Mouse (Mus musculus): ENCODE results near the gene Aebp1. TPM values are rescaled to one million over a fixed set of nuclear protein-coding genes. Genes with fewer than 3 reads are reported as not detected.

The Aebp1 gene
- polyA plus RNA-seq, 1 experiment from 2014 or later = 30.7 TPM

DNA sequence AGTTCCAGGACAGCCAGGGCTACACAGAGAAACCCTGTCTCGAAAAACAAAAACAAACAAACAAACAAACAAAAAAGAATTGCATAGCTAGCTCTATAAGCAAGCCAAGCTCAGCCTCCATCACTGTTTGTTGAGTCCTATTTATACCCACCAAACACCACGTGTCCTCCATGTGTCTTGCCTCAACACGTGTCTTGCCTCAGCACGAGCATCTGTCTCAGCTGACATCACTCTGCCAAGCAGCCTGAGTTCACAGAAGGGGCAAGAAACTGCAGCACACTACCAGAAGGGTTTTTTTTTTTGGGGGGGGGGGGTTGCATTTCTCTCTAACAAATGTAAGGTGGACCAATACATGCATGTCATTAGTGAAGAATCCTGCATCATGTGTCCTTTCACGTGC, 11.3 kb upstream of the Aebp1 start:
- Histone ChIP-seq H3K4me2 (replicated peaks; ENCODE audit: low read depth, low read length) (no peak overlapping the region), H3K36me3 (ENCODE audit: control insufficient read depth, insufficient read depth, low read length) (no peaks in the 10 kb centered on the region), H3K27ac (ENCODE audit: low read depth, low read length) (no peak overlapping the region), H3K9me3 (ENCODE audit: control insufficient read depth, low read length) (no peaks in the 10 kb centered on the region), H3K4me3 (ENCODE audit: low read length) (no peak overlapping the region), H3K9ac (ENCODE audit: low read depth, low read length) (no peak overlapping the region), H3K4me1 (ENCODE audit: control insufficient read depth, insufficient read depth, low read length) (peaks cover 17% of the 10 kb centered on the region), H3K27me3 (ENCODE audit: control insufficient read depth, insufficient read depth, low read length) (no peaks in the 10 kb centered on the region)
- 67% methylated on average over 5 of the region's 5 CpGs for WGBS
- no peak for ATAC-seq (ENCODE audit: low FRiP score, low TSS enrichment)

DNA sequence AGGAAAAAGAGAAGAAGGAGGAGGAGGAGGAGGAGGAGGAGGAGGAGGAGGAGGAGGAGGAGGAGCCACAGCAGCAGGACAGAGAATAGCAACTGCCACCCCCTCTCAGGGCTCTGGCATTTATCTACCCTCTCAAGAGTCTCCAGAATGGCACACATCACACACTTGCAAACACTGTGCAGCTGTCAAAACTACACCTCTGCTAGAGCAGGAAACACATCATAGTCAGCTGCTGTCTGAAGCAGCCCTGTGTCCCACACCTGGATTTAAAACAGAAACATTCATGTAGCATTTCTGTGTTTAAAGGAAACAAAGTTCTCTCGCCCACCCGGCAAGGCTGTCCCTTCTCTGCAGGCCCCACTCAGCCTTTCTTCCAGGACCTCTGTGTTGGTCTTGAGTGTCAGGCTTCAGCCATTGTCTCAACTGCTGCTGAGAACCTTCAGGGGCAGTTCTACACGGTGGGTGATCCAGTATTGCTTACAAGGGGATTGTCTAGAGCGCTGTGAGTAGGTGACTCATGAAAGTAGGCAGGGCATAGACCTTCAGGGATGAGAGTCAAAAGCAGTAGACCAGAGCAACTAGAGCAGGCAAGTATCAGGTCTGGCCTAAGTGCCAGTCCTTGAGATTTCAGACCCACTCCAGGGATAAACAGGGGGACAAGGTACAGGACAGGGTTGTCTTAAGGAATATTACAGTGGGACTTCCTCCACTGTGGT, 10.6 kb upstream of the Aebp1 start:
- Histone ChIP-seq H3K36me3 (ENCODE audit: control insufficient read depth, insufficient read depth, low read length) (no peaks in the 10 kb centered on the region), H3K9me3 (ENCODE audit: control insufficient read depth, low read length) (no peaks in the 10 kb centered on the region), H3K4me2 (replicated peaks; ENCODE audit: low read depth, low read length) (no peak overlapping the region), H3K9ac (ENCODE audit: low read depth, low read length) (no peak overlapping the region), H3K4me3 (ENCODE audit: low read length) (no peak overlapping the region), H3K4me1 (ENCODE audit: control insufficient read depth, insufficient read depth, low read length) (peaks cover 17% of the 10 kb centered on the region), H3K27me3 (ENCODE audit: control insufficient read depth, insufficient read depth, low read length) (no peaks in the 10 kb centered on the region), H3K27ac (ENCODE audit: low read depth, low read length) (no peak overlapping the region; the same call in 1 of the 2 replicates)
- WGBS = 59% methylated on average over 4 of the region's 4 CpGs
- no peak for ATAC-seq (ENCODE audit: low FRiP score, low TSS enrichment)

DNA sequence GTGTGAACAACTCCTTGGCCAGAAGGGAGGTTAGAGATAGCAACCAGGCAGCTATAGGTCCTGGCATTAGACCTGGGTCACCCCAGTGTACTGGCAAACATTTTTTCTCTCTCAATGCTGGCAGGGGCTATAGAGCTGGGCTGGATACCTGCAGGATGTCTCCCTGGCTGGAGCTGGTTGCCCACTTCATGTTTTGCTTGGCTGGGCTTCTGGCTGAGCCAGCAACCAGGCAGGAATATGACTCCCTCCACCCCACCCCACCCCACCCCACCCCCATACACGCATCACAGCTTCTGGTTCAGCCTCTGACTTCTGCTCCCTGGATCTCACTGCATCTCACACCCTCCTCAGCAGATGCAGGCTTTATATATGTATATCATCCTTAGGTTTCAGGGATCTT, 9.4 kb upstream of the Aebp1 start:
- Histone ChIP-seq H3K4me2 (replicated peaks; ENCODE audit: low read depth, low read length) (no peak overlapping the region), H3K9ac (ENCODE audit: low read depth, low read length) (no peak overlapping the region), H3K27me3 (ENCODE audit: control insufficient read depth, insufficient read depth, low read length) (no peaks in the 10 kb centered on the region), H3K36me3 (ENCODE audit: control insufficient read depth, insufficient read depth, low read length) (no peaks in the 10 kb centered on the region), H3K4me3 (ENCODE audit: low read length) (no peak overlapping the region), H3K27ac (ENCODE audit: low read depth, low read length) (no peak overlapping the region; the same call in 1 of the 2 replicates), H3K9me3 (ENCODE audit: control insufficient read depth, low read length) (no peaks in the 10 kb centered on the region), H3K4me1 (ENCODE audit: control insufficient read depth, insufficient read depth, low read length) (peaks cover 17% of the 10 kb centered on the region)
- 15% methylated on average over 1 of the region's 1 CpGs for WGBS
- ATAC-seq (ENCODE audit: low FRiP score, low TSS enrichment) = peak; percentile 56

DNA sequence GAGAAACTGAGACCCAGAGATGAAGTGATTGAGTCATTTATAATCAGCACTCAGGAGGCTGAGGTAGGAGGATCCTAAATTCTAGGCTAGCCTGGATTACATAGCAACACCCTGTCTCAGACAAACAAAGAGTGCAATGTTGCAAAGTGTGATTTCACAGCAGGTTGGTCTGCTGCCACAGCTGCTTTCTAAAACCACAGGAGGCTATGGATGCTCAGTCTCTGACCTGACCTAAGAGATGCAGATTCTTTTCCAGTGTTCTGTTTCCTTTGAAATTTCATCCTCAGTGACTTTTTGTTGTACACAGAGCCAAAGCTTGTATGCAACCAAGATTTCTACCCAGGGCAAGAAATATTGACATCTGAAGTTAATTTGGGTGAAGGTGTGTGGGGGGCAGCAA, 6.3 kb upstream of the Aebp1 start:
- no peak for ATAC-seq (ENCODE audit: low FRiP score, low TSS enrichment)
- no peaks in the 10 kb centered on the region for H3K36me3 ChIP-seq (ENCODE audit: control insufficient read depth, insufficient read depth, low read length)
- peaks cover 17% of the 10 kb centered on the region for H3K4me1 ChIP-seq (ENCODE audit: control insufficient read depth, insufficient read depth, low read length)
- no peak overlapping the region for H3K27ac ChIP-seq (ENCODE audit: low read depth, low read length)
- no peak overlapping the region for H3K4me3 ChIP-seq (ENCODE audit: low read length)
- H3K9ac ChIP-seq (ENCODE audit: low read depth, low read length) = no peak overlapping the region
- H3K9me3 ChIP-seq (ENCODE audit: control insufficient read depth, low read length) = no peaks in the 10 kb centered on the region
- H3K4me2 ChIP-seq (replicated peaks; ENCODE audit: low read depth, low read length) = no peak overlapping the region
- H3K27me3 ChIP-seq (ENCODE audit: control insufficient read depth, insufficient read depth, low read length) = no peaks in the 10 kb centered on the region

DNA sequence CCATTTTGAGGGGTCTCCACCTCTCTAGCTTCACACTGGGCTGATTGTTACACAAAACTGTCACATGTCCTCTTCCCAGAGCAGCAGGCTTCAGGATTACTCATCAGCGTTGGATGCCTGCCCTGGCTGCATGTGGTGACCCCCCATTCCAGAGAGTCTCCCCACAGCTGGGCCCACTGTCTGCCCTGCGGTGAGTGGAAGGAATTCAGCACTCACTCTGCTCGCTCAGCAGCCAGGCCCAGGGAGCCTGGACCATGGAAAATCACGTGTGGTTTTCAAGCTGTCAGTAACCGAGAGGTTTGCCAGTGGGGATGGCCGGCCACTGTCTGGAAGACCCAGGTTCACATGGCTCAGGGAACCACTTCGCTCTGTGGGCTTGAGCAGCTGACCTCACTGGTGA, 5.8 kb upstream of the Aebp1 start:
- no peaks in the 10 kb centered on the region for H3K36me3 ChIP-seq (ENCODE audit: control insufficient read depth, insufficient read depth, low read length)
- H3K9ac ChIP-seq (ENCODE audit: low read depth, low read length) = no peak overlapping the region
- peaks cover 14% of the 10 kb centered on the region for H3K4me1 ChIP-seq (ENCODE audit: control insufficient read depth, insufficient read depth, low read length)
- H3K27ac ChIP-seq (ENCODE audit: low read depth, low read length) = no peak overlapping the region
- ATAC-seq (ENCODE audit: low FRiP score, low TSS enrichment) = no peak
- 45% methylated on average over 7 of the region's 7 CpGs for WGBS
- H3K4me3 ChIP-seq (ENCODE audit: low read length) = no peak overlapping the region
- no peak overlapping the region for H3K4me2 ChIP-seq (replicated peaks; ENCODE audit: low read depth, low read length)
- H3K27me3 ChIP-seq (ENCODE audit: control insufficient read depth, insufficient read depth, low read length) = no peaks in the 10 kb centered on the region
- no peaks in the 10 kb centered on the region for H3K9me3 ChIP-seq (ENCODE audit: control insufficient read depth, low read length)

DNA sequence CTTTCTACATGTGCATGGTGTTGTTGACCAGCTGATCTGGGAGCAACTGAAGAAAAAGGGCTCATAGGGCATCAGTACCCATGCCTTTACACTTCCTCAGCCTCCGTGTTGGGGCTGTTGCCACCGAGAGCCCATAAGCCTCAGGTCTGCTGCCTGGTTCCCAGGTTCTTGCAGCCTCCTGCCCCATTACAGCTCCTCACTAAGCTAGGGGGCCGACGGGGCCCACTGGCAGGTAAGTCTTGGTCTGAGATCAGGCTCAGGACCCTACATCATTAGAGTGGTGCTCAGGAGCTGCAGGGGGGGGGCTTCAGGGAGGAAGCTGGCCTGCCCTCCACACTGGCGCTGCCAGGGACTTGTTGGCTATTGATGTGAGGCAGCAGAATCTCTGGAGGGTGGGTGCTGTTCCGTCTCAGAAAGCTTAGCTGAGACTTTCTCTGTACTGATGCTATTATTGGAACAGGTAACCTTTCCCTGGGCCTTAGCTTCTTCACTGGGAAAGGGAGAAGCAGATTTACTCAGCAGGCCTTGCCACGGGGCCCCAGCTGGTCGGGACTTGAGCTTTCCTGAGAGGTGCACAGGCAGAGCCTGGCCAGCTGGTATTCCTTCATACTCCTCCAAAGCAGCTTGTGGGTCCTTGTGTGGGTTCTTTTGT, 5.1 kb upstream of the Aebp1 start:
- no peak for ATAC-seq (ENCODE audit: low FRiP score, low TSS enrichment)
- H3K4me1 ChIP-seq (ENCODE audit: control insufficient read depth, insufficient read depth, low read length) = peaks cover 13% of the 10 kb centered on the region
- WGBS = 87% methylated on average over 8 of the region's 8 CpGs
- H3K27me3 ChIP-seq (ENCODE audit: control insufficient read depth, insufficient read depth, low read length) = no peaks in the 10 kb centered on the region
- H3K4me2 ChIP-seq (replicated peaks; ENCODE audit: low read depth, low read length) = no peak overlapping the region
- no peak overlapping the region for H3K9ac ChIP-seq (ENCODE audit: low read depth, low read length)
- no peaks in the 10 kb centered on the region for H3K9me3 ChIP-seq (ENCODE audit: control insufficient read depth, low read length)
- H3K36me3 ChIP-seq (ENCODE audit: control insufficient read depth, insufficient read depth, low read length) = no peaks in the 10 kb centered on the region
- no peak overlapping the region for H3K27ac ChIP-seq (ENCODE audit: low read depth, low read length)
- no peak overlapping the region for H3K4me3 ChIP-seq (ENCODE audit: low read length)

DNA sequence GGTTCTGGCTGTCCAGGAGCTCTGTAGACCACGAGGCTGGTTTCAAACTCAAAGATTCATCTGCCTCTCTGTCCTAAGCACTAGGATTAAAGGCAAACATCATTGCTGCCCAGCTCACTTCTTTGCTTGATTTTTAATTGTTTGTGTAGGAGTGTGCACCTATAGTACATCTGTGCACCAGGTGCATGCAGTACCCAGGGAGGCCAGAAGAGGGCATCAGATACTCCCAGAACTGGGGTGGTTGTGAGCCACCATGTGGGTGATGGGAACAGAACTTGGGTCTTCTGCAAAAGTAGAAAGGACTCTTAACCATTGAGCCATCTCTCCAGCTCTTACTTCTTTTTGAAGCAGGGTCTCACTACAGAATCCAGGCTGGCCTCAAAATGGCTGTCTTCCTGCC, 3.0 kb upstream of the Aebp1 start:
- ATAC-seq (ENCODE audit: low FRiP score, low TSS enrichment) = no peak
- no peaks in the 10 kb centered on the region for H3K9me3 ChIP-seq (ENCODE audit: control insufficient read depth, low read length)
- no peak overlapping the region for H3K9ac ChIP-seq (ENCODE audit: low read depth, low read length)
- H3K36me3 ChIP-seq (ENCODE audit: control insufficient read depth, insufficient read depth, low read length) = no peaks in the 10 kb centered on the region
- H3K27ac ChIP-seq (ENCODE audit: low read depth, low read length) = no peak overlapping the region
- no peaks in the 10 kb centered on the region for H3K27me3 ChIP-seq (ENCODE audit: control insufficient read depth, insufficient read depth, low read length)
- H3K4me1 ChIP-seq (ENCODE audit: control insufficient read depth, insufficient read depth, low read length) = peaks cover 18% of the 10 kb centered on the region
- no peak overlapping the region for H3K4me3 ChIP-seq (ENCODE audit: low read length)
- H3K4me2 ChIP-seq (replicated peaks; ENCODE audit: low read depth, low read length) = no peak overlapping the region
- WGBS = 88% methylated on average over 1 of the region's 1 CpGs

DNA sequence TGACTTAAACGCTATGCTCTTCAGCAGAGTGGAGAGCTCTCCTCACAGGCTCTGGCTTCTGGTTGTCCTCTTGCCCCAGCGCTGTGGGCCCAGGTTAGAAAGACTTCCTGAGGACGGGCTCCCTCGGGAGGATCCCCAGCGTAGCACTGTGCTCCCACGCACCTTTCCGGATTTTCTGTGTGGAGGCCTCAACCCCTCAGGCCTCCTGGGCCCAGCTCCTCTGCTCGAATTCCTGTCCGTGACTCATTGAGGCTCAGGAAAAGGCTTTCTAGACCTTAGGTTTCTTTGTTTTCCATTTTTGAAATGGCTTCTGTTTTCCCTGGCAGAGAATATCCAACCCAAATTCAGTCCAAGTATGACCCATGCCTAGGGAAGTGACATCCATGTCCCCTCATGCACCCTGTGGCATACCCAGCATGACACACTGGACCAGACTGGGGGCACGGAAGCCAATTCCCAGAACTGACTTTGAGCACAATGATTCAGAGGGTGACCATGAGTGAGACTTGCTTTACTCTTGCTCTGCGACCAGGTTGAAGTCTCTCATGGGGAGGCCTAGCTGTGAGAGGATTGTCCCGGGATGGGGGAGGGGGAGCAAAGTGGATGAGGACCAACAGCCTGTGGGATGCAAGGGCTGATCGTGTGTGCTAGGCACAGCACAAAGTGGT, 1.7 kb upstream of the Aebp1 start:
- Histone ChIP-seq H3K9me3 (ENCODE audit: control insufficient read depth, low read length) (no peaks in the 10 kb centered on the region), H3K4me2 (replicated peaks; ENCODE audit: low read depth, low read length) (no peak overlapping the region), H3K27ac (ENCODE audit: low read depth, low read length) (no peak overlapping the region), H3K27me3 (ENCODE audit: control insufficient read depth, insufficient read depth, low read length) (no peaks in the 10 kb centered on the region), H3K4me3 (ENCODE audit: low read length) (no peak overlapping the region), H3K36me3 (ENCODE audit: control insufficient read depth, insufficient read depth, low read length) (no peaks in the 10 kb centered on the region), H3K4me1 (ENCODE audit: control insufficient read depth, insufficient read depth, low read length) (peaks cover 18% of the 10 kb centered on the region), H3K9ac (ENCODE audit: low read depth, low read length) (no peak overlapping the region)
- WGBS = 77% methylated on average over 13 of the region's 13 CpGs
- no peak for ATAC-seq (ENCODE audit: low FRiP score, low TSS enrichment)

DNA sequence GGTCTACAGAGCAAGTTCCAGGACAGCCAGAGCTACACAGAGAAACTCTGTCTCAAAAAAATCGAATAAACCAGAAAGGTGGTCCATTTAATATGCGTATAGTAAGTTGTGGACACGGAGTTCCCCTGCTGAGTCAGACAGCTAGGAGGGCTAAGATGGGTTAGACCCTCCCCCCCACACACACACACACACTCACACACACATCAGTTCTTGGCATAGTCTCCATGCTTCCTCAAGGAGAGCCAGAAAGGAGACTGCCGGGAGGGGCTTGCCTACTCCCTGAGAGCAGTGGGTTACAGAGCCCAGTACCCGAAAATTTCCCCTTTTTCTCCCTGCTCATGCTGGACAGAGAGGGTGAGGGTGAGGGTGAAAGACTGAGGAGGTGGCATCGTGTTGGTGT, 1.1 kb upstream of the Aebp1 start:
- WGBS = 65% methylated on average over 6 of the region's 6 CpGs
- no peak for ATAC-seq (ENCODE audit: low FRiP score, low TSS enrichment)
- H3K27me3 ChIP-seq (ENCODE audit: control insufficient read depth, insufficient read depth, low read length) = no peaks in the 10 kb centered on the region

More for the DNA sequence above, 1.1 kb upstream of the Aebp1 start:
- H3K9me3 ChIP-seq (ENCODE audit: control insufficient read depth, low read length) = no peaks in the 10 kb centered on the region
- peaks cover 4% of the 10 kb centered on the region; the same call in 1 of the 2 replicates for H3K36me3 ChIP-seq (ENCODE audit: control insufficient read depth, insufficient read depth, low read length)
- no peak overlapping the region for H3K4me3 ChIP-seq (ENCODE audit: low read length)
- no peak overlapping the region for H3K4me2 ChIP-seq (replicated peaks; ENCODE audit: low read depth, low read length)
- no peak overlapping the region for H3K27ac ChIP-seq (ENCODE audit: low read depth, low read length)
- peaks cover 18% of the 10 kb centered on the region for H3K4me1 ChIP-seq (ENCODE audit: control insufficient read depth, insufficient read depth, low read length)
- H3K9ac ChIP-seq (ENCODE audit: low read depth, low read length) = no peak overlapping the region
